Mouse (Mus musculus) T-helper 1 cell (primary cell): ENCODE measurements around the gene Ovol1.

Experiments
- in situ Hi-C: fragments of 300-600 bp; cut with MboI, MseI; formaldehyde crosslinking; loops from one replicate; pipeline ENCODE4 v1.15.1; 2025; ENCODE audit warnings: high pct_unique_total_duplicates

Gene Ovol1

DNA sequence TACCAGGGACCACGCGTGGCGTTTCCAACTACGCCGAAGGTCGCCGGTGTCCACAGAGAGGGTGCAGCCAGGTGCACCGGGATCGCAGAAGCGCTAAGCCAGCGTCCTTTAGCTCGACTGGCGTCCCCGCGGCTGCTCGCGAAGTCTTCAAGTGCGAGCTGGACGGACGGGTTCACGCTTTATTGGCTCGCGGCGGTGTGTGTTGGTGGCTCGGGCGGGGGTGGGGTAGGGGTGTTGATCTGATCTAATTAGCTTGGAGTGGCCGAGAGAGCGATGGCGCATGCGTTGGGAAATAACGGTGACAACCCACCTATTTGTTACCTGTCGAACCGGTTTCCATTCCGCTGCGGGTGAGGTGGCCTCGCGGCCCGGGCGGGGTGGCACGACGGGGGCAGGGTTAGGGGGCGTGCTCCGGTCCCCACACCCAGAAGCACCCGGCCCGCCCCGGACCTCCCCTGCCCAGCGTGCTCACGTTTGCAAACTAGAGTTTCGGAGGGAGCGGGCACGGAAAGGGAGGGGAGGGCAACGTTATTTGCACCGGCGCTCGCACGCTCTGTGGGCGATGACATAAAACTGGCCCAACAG lies at the start of gene Ovol1:
TSS of gene Ovol1 (minus strand) at position 190 of the 585 bp plus-strand sequence.
- in situ Hi-C loops = no loop called here

DNA sequence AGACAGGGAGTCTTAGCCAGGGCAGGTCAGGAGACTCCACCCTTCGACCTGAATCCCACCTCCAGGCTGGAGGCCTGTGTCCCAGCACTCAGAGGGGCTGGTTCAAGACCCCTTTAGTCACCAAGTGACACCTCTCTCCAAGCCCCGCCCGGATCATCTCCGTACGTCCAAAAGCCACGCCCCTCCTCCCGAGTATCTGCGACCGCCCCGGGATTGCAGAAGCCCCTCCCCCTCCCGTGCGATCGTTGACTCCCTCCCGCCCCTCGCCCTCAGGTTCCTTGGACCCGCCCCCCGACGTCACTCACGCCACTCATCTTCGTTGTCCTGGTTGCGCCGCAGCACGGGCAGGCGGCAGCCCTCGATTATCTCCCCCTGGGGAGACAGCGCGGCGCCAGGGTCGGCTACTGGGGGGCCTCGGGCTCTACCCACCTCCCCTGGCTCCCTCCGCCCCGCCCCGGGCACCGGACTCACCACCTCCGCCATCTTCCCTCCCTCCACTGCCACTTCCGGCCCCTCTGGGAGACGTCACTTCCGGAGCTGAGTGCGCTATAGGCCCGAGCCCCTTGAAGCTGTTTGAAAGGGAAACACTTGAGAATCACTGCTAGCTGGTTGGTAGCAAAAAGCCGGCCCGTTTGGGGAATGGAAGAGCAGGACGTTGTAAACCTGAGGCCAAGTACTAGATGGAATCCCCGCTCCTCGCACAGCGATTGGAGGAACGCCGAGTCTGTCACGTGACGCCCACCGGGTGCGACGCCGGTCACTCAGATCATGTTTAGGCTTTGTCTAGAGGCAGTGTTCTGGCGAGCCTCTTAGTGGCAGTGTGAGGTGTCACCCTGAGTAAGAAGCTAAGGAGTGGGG lies 49.3 kb upstream of the Ovol1 start, which contains the start of gene Kat5:
TSS of gene Kat5 (minus strand) at position 691 of the 858 bp plus-strand sequence.
- in situ Hi-C loops = no loop called here

DNA sequence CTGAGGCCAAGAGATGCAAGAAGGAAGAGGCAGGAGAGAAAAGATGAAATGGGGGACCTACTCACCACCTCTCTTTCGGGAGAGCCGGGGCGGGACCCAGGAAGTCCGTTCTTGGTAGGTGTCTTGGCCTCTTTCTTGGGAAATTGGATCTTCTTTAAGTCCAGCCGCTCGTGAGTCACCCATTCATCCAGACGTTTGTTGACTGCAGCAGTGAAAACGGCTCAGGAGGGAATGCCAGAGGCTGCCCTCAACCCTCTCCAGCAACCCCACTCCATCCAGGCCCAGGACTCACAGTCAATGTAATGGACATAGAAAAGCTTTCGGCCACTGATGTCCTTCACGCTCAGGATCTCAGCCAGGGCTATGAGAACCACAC lies 48.7 kb upstream of the Ovol1 start:
- in situ Hi-C loops = no loop called here

DNA sequence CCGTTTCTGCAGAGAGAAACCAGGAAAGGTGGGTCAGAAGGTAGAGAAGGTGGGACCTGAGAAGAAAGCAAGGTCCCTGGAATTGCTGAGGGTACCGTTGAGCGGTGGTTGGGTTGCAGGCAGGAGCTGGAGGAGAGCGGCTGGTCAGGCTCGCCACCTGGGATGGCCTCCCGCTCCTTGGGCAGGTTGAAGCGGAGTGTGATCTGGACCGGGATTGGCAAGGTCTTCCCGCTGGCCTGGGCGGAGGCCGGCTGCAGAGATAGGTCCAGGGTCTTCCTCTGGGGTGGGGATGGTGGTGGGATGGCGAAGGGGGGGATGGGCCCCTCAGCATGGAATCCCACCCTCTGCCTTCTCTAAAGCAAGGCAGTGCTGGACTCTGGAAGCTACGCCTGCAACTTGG lies 48.3 kb upstream of the Ovol1 start:
- in situ Hi-C loops = no loop called here

DNA sequence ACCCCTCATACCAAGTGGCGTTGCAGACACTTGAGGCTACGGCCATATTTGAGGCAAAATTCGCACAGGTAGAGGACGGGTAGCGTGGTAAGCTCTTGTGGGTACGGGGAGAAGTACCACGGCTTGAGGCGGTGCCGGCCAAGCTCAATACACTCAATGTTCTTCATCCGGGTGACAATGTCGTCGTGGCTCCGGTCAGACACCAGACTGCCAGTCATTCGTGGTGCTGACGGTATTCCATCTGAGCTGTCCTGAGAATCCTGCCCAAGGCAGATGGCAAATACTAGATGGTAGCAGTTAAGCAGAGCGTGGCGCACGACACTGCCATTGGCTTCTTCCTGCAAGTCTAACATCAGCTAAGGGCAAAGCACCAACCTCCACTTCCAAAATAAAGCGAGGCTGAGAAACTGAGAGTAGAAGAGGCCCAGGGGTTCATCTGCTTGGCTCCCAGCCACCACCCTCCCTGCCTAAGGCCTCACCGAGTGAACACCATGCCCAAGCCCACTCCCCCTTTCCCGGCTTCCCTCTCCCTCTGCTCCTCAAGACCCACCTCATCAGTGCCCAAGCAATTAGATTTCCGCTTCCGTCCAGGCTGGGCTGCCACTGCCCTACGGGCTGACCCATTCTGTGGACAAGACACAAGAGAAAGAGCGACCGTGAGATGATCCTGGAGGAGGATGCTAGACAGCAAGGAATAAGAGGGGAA lies 47.4 kb upstream of the Ovol1 start:
- in situ Hi-C loops = no loop called here

DNA sequence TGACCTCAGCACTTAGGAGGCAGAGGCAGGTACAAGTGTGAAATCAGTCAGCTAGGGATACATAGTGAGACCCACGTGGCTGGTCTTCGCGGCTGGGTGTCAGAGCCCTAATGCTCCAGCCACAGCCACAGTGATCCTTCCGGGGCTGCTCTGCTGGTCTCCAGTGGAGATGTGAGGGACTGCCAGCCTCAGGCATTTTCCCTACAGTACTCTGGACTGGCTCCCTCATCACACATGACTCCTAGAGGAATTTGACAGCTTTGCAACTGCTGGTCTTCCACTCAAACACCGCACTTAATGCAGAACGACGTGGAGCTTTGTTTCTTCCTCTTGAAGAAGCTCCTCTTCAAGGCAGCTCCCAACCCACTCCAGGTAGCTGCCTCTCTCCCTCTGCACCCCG lies 45.8 kb upstream of the Ovol1 start:
- in situ Hi-C loops = no loop called here

DNA sequence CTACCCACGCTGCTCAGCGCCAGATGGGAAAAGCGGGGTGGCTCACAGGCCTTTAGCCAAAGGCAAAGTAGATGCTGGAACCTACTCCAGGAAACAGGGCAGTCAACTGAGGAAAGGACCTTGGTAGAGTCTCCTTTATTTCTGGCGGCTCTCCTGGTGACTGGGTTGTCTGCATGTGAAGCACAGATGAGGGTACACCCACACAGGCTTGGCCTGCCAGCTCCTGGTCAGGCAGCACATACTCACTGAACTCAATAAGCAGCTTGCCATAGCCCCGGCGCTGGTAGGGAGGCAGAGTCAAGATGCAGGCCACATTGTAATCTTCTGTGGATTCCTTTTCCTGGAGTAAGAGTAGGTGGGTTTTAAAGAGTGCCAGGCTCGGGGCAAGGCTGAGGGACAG lies 44.7 kb upstream of the Ovol1 start:
- in situ Hi-C loops = no loop called here

DNA sequence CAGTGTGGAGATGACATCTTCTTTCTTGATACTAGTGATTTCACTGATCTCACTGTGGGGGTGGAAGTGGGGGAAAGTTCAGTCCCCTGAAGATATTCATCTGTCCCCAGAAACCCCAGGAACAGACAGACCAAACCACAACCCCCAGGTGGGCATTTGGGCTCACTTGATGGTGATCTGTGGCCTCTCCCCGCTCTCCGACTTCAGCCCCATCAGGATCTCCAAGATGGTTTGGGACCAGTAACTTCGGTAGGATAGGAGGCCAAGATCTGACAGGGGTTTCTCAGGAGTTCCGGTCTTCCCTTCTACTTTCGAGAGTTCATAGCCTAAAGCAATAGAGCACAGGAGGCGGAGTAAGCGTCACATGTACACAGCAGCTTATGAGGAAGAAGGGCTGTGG lies 43.2 kb upstream of the Ovol1 start:
- in situ Hi-C loops = loop anchor here (5.0 kb wide), 1 partner anchor 66 kb away; no protein-coding TSS in a partner anchor

DNA sequence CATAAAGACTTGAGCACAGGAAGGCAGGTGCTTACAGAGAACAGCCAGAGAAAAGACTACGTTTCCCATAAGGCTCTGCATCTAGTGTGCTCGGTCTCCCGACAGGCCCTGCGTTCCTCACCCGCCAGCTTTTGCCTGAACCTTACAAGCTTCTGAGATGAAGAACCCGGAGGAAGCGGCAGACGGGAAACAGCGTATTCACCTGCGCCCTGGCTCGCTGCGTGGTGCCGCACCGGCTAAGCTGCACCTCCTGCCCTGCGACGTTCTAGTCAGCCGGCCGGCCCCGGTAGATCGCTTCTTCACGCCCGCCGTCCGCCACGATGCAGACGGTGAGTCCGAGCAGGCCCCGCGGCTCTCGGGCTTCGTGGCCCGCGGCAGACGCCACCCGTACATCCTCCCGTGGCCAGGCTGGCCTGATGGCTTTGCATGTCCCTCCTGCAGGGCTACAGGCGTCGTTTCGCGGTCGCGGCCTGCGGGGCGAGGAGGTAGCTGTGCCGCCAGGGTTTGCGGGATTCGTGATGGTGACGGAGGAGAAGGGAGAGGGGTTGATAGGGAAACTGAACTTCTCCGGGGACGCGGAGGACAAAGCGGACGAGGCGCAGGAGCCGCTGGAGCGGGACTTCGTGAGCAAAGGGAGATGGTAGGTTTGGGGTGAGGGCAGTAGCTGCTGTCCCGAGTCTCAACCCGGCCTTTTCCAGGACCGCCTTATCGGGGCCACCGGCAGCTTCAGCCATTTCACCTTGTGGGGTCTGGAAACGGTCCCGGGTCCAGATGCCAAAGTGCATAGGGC lies 41.5 kb upstream of the Ovol1 start, which contains the start of gene Rnaseh2c:
TSS of gene Rnaseh2c (plus strand) at position 122 of the 790 bp plus-strand sequence.
- in situ Hi-C loops = loop anchor here (5.0 kb wide), 1 partner anchor 65 kb away; no protein-coding TSS in a partner anchor

DNA sequence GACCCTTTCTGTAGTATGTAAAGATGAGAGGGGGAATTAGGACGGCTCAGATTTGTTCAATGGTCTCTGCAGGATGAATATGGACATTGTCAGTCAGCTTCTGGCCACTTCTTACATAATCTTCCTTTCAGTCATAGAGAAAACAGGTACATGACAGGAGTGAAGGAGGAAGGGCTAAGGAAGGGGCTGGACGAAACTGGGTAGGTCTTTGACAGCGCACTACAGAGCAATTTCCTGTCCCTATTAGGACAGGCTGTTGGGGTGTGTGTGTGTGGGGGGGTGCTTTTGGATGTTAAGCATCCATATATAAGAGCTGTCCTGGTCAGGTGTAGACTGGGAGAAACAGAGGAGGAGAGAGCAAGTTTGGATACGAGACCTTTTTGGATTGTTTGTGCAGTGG lies 38.8 kb upstream of the Ovol1 start:
- in situ Hi-C loops = no loop called here

DNA sequence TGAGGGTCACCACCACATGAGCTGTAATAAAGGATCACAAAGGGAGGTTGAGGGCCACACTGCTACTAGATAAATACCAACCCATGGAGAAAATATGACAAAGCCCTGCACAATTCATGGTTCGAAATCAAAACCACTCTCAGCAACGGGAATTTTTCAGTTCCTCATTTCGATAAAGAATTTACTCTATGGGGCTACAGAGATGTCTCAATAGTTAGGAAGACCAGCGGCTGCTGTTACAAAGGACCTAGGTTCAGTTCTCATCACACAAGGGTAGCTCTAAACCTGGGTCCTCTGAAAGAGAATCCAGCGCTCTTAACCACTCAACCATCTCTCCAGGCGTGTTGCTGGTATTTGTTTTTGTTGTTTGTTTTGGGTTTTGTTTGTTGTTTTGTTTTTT lies 31.4 kb upstream of the Ovol1 start:
- in situ Hi-C loops = loop anchor here (5.0 kb wide), 1 partner anchor 70 kb away; the partner anchor contains the start of gene Sipa1

DNA sequence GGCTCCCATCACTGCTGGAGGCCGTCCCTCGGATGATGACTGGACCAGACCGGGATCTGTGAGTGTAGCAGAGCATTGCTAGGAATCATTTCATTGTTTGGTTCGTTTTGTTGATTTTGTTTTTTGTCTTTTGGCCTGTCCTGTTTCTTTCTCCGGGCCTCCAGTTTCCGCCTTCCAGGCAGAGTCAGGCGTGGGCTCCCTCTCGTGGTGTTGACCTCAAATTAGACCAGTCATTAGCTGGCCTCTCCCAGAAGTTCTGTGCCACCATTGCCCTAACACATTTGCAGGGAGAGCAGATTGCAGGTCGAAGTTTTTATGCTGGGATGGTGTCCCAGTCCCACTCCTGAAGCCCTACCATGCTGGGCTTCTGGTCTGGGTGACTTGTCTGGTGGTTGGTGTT lies 28.7 kb upstream of the Ovol1 start:
- in situ Hi-C loops = no loop called here

DNA sequence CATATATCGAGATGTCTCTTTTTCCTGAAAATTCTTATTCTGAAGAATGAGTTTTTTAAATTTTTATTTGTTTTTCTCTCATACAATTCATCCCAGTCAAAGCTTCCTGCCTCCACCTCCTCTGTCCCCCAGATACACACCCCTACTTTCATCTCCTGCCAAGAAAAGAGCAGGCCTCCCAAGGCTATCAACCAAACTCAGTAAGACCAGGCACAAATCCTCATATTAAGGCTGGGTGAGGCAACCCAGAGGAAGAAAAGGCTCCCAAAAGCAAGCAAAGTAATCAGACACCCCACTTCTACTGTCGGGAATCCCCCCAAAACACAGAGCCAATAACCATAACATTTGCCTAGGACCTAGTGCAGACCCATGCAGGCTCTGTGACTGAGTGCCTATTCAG lies 21.5 kb upstream of the Ovol1 start:
- in situ Hi-C loops = no loop called here

DNA sequence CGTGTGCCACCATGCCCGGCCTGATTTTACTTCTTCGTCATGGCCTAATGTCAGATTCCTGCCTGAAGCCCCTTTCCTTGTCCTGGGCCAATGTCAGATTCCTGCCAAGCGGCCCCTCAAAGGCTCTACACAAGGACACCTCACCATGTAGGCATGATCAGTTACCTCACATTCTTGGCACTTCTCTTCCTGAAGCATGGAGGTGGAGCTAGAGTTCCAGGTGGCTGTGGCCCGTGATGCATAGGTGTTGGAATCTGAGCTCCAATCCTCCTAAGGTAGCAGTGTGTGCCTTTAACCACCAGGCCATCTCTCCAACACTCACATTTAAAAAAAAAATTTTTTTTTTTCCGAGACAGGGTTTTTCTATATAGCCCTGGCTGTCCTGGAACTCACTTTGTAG lies 20.3 kb upstream of the Ovol1 start:
- in situ Hi-C loops = no loop called here

DNA sequence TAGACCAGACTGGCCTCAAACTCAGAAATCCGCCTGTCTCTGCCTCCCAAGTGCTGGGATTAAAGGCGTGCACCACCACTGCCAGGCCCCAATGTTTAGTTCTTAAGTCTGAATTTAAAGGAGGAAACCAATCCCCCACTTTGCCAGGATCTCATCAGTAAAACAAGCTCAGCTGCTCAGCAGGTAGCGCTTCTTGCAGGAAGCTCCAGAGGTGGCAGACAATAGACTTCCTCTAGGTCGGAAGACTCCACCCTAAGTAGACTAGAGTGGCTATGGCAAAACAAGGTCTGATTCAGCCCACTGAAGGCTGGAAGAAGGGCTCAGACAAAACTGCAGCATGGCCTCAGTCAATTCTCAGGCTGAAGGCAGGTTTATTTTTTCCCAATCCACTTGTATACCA lies 19.5 kb upstream of the Ovol1 start:
- in situ Hi-C loops = no loop called here

DNA sequence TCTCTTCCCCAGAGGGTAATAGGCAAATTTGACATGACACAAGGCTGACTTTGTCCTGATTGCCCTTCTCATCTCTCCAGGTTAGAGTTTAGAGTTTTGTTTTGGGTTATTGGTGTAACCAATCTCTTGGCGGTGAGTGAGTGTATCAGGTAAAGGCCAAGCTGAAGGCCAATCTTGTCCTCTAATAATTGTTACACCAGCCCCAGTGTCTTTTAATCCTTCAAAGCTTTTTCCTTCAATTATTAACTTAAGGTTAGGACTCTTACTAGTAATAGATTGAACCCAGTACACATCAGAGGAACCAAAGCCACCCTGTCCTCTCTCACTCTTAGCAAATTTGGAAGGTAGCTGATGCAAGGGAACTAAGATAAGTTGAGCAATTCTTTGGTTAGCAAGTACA lies 14.9 kb upstream of the Ovol1 start:
- in situ Hi-C loops = no loop called here

DNA sequence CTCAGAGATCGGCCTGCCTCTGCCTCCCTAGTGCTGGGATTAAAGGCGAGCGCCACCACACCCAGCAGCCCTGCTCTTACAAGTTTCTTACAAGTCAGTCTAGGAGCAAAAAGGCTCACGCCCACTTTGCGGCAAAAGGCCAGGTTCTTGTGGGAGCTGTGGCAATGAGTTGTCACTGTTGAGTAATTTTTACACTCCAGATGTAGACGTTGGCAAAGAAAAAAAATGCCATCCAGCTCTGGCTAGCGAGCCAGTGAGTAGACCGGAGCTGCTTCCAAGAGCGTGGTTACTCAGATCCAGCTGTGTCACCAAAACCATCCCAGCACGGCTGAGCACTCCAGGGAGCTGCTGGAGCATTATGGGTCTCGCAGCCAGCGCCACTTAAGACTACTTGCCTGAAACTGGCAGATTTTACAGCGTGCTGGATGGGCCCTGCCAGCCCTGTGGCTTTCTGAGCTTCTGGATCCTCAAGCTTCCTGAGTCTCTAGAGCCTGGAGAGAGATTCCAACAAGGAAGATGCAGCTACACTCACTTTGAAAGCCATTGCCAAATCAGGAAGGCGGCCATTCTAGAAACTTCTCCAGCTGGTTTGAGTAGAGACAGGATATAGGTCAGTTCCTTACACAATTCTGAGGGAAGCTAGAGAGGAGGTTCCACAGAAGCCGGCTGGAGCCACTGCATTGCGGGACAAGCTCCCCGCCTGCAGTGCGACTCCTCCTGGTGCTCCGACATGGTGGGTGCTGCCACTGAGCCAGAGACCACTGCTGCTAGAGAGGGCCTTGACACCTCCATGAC lies 12.1 kb upstream of the Ovol1 start:
- in situ Hi-C loops = no loop called here

DNA sequence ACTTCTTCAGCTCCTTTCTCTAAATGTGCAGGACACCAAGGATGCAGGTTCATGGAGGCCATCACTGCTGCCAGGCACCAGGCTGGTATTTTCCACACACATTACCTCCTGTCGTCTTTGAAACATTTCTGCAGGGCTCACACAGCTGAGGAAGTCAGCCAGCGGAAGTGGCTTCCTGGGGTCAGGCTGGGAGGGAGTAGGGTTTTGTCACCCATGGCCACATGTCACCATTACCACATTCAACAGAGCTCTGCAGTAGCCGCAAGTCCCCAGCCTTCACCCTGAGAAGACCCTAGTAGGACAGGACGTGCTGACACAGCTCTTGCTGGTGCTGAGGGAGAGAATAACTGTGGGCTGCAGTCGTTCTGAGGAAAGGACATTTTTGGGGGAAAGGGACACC lies 11.4 kb upstream of the Ovol1 start:
- in situ Hi-C loops = no loop called here

DNA sequence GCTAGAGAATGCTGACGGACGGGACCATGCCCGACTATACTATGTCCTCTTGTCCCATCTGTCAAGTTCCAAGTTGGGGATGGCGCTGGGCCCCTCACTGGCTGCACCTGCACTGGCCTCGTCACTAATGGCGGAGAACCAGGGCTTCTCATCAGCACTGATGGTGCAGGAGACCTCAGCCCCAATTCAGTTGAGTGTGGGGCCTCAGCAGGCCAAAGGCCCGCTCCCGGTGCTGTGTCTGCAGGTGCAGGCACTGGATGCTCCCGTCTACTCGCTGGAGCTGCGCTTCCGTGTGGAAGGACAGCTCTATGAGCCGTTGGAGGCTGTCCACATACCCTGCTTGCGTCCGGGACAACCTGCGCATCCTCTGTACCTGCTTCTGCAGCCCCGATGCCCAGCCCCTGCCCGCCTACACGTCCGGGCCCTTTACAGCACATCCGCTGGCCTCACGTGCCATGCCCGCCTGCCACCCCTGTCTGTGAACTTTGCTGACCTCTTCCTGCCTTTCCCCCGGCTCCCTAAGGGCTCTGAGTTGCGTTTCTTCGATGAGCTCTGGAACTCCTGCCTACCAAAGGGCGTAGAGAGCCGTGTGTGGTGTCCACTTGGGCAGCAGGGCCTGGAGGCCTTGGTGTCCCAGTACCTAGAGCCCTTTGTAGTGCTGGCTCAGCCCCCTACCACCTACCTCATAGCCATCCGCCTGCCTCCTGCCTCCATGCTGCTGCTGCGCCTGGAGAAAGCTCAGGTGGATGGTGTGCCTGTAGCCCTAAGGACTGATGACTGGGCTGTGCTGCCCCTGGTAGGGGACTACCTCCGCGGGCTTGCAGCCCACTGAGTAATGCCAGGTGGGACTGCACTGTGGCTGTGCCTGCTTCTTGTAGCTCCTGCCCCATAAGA lies 10.2 kb upstream of the Ovol1 start:
- in situ Hi-C loops = no loop called here

DNA sequence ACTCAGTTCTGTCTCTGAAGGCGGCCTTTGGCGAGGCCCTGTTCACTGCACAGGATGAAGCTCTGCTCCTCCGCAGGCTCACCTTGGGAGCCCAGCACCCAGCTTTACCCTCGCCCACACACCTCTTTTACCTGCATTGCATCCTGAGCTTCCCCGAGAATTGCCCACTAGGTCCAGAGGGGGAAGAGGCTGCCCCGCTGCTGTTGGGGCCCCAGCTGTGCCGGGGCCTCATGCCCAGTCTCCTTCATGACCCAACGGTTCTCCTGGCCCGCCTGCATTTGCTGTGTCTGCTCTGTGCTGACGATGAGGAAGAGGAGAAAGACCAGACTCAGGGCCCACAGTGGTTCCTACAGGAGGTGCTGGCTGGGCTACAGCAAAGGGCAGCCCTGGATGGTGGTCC lies 9.1 kb upstream of the Ovol1 start:
- in situ Hi-C loops = no loop called here
